Mouse (Mus musculus) hematopoietic stem cell, adult 5-6 weeks (primary cell): Measurements from ENCODE around the gene Rab37. TPM values are rescaled to one million over a fixed set of nuclear protein-coding genes. Genes with fewer than 3 reads are reported as not detected.

Experiments
- ATAC-seq, 2 experiments: fragments of 125-278 bp in 1 of 2; replicated peaks in 1 of 2; 2 replicates each; pipeline ENCODE4 v1.8.0; 2016 to 2017; ENCODE audit warnings: inconsistent platforms in 2 of 2, mild to moderate bottlenecking in 2 of 2, moderate number of reproducible peaks in 2 of 2, low read depth in 1 of 2, moderate TSS enrichment in 1 of 2; ENCODE audit not compliant: low FRiP score in 2 of 2, poor library complexity in 2 of 2, severe bottlenecking in 2 of 2, insufficient read depth in 1 of 2, low TSS enrichment in 1 of 2
- total RNA-seq: library from RNA; stranded (forward); fragments of 172-1452, 232-1000 nt; gene quantifications from 2 replicates; pipeline ENCODE4 v1.2.3, GENCODE M21; 2017

Gene Rab37
- total RNA-seq, 1 experiment from 2014 or later, result 79.7 TPM

- peak; percentile 82 to 91 for ATAC-seq
Observed at GRCm38 (mm10) chr11:115202316-115202715, 111.1 kb downstream of the Rab37 start.

GRCm38 (mm10) chr11:115202756-115203155 lies 111.5 kb downstream of the Rab37 start:
- no peak for ATAC-seq

GRCm38 (mm10) chr11:115208126-115208525 lies 116.9 kb downstream of the Rab37 start:
- ATAC-seq, result no peak

- ATAC-seq, result peak; percentile 86 to 87
Observed at GRCm38 (mm10) chr11:115208776-115209732, 117.8 kb downstream of the Rab37 start.

- no peak for ATAC-seq
Observed at GRCm38 (mm10) chr11:115209958-115210357, 118.7 kb downstream of the Rab37 start.

Other genes starting within 250 kb of the Rab37 start
- not detected in 2 replicates for gene Gprc5c, start 240.3 kb upstream of the Rab37 start, total RNA-seq
- gene Cd300a, start 201.4 kb upstream of the Rab37 start, total RNA-seq, result 10.7 and 19.2 TPM in 2 replicates
- gene Cd300lb, start 157.0 kb upstream of the Rab37 start, total RNA-seq, result 3.5 and 16.8 TPM in 2 replicates
- not detected in 2 replicates for gene Cd300c, start 122.3 kb upstream of the Rab37 start, total RNA-seq
- gene Cd300ld, start 101.5 kb upstream of the Rab37 start, total RNA-seq, result 0.99 and 4.9 TPM in 2 replicates
- gene Cd300c2, start 89.6 kb upstream of the Rab37 start, total RNA-seq, result 3.1 and 4.4 TPM in 2 replicates
- gene Cd300ld2, start 75.2 kb upstream of the Rab37 start, total RNA-seq, result not detected in 2 replicates
- gene Cd300ld4, start 64.4 kb upstream of the Rab37 start, total RNA-seq, result not detected in 2 replicates
- not detected in 2 replicates for gene Cd300ld5, start 53.7 kb upstream of the Rab37 start, total RNA-seq
- gene Cd300ld3, start 43.0 kb upstream of the Rab37 start, total RNA-seq, result 2.3 TPM in 1 of 2 replicates, not detected in the other
- 0.94 TPM in 1 of 2 replicates, not detected in the other for gene Cd300e, start 29.3 kb upstream of the Rab37 start, total RNA-seq
- 3.9 and 5.4 TPM in 2 replicates for gene Cd300lf, start 42.6 kb downstream of the Rab37 start, total RNA-seq
- 70.5 and 71.1 TPM in 2 replicates for gene Slc9a3r1, start 71.9 kb downstream of the Rab37 start, total RNA-seq
- gene Tmem104, start 96.1 kb downstream of the Rab37 start, total RNA-seq, result 3.5 and 4.0 TPM in 2 replicates
- gene Nat9, start 96.4 kb downstream of the Rab37 start, total RNA-seq, result 26.6 and 42.7 TPM in 2 replicates
- not detected in 2 replicates for gene Grin2c, start 175.8 kb downstream of the Rab37 start, total RNA-seq
- gene Fdxr, start 185.6 kb downstream of the Rab37 start, total RNA-seq, result 19.9 and 22.6 TPM in 2 replicates
- gene Fads6, start 206.2 kb downstream of the Rab37 start, total RNA-seq, result 2.8 and 4.3 TPM in 2 replicates
- gene Otop2, start 215.7 kb downstream of the Rab37 start, total RNA-seq, result not detected in 2 replicates
- gene Ush1g, start 230.6 kb downstream of the Rab37 start, total RNA-seq, result not detected in 2 replicates
- not detected in 2 replicates for gene Otop3, start 243.3 kb downstream of the Rab37 start, total RNA-seq